Mouse (Mus musculus) heart, adult 8-10 months (tissue): ENCODE data around the gene Gm10720. TPM values are rescaled to one million over a fixed set of nuclear protein-coding genes. Genes with fewer than 3 reads are reported as not detected.
"Not testable (repeated sequence)": the region's sequence is repeated elsewhere in the genome, so short reads cannot be mapped to it uniquely, and the experiment has no call there.

Source experiments
- DNase-seq: peaks from one replicate; pipeline ENCODE4 v3.0.0; 2022; ENCODE audit warnings: low spot score
- total RNA-seq, 4 experiments: library from RNA; stranded (reverse); gene quantifications; 2 replicates each; pipeline ENCODE4 v1.2.4; 2022

Gm10720 gene
- total RNA-seq: not detected

DNA sequence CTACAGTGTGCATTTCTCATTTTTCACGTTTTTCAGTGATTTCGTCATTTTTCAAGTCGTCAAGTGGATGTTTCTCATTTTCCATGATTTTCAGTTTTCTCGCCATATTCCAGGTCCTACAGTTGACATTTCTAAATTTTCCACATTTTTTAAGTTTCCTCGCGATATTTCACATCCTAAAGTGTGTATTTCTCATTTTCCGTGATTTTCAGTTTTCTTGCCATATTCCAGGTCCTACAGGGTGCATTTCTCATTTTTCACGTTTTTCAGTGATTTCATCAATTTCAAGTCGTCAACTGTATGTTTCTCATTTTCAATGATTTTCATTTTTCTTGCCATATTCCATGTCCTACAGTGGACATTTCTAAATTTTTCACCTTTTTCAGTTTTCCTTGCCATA, at the start of gene Gm10720:
TSS of gene Gm10720 (plus strand) at position 301 of the 400 bp plus-strand sequence.
- not testable (repeated sequence) for DNase-seq

DNA sequence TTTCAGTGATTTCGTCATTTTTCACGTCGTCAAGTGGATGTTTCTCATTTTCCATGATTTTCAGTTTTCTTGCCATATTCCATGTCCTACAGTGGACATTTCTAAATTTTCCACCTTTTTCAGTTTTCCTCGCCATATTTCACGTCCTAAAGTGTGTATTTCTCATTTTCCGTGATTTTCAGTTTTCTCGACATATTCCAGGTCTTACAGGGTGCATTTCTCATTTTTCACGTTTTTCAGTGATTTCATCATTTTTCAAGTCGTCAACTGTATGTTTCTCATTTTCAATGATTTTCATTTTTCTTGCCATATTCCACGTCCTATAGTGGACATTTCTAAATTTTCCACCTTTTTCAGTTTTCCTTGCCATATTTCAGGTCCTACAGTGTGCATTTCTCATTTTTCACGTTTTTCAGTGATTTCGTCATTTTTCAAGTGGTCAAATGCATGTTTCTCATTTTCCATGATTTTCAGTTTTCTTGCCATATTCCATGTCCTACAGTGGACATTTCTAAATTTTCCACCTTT, 14.9 kb upstream of the Gm10720 start, which contains the start of gene Gm10722:
TSS of gene Gm10722 (plus strand) at position 478 of the 528 bp plus-strand sequence.
- DNase-seq: peak; percentile 30

- peak; percentile 57 for DNase-seq
Measured at GRCm38 (mm10) chr9:3001006-3001405, 14.4 kb upstream of the Gm10720 start.

GRCm38 (mm10) chr9:3001948-3002659, 13.3 kb upstream of the Gm10720 start:
- DNase-seq: peak; percentile 100

- DNase-seq: not testable (repeated sequence)
Measured at GRCm38 (mm10) chr9:3002794-3003396, 12.6 kb upstream of the Gm10720 start, which contains the start of gene Gm11168. Gm11168 (plus strand) TSS chr9:3003346.

GRCm38 (mm10) chr9:3006179-3006578, 9.3 kb upstream of the Gm10720 start:
- not testable (repeated sequence) for DNase-seq

- DNase-seq: peak; percentile 100
Measured at GRCm38 (mm10) chr9:3006636-3007035, 8.8 kb upstream of the Gm10720 start.

- not testable (repeated sequence) for DNase-seq
Measured at GRCm38 (mm10) chr9:3007272-3007671, 8.2 kb upstream of the Gm10720 start.

DNA sequence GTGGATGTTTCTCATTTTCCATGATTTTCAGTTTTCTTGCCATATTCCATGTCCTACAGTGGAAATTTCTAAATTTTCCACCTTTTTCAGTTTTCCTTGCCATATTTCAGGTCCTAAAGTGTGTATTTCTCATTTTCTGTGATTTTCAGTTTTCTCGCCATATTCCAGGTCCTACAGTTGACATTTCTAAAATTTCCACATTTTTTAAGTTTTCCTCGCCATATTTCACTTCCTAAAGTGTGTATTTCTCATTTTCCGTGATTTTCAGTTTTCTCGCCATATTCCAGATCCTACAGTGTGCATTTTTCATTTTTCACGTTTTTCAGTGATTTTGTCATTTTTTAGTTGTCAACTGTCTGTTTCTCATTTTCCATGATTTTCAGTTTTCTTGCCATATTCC, 6.1 kb upstream of the Gm10720 start:
- not testable (repeated sequence) for DNase-seq

GRCm38 (mm10) chr9:3012054-3012621, 3.3 kb upstream of the Gm10720 start:
- not testable (repeated sequence) for DNase-seq

DNA sequence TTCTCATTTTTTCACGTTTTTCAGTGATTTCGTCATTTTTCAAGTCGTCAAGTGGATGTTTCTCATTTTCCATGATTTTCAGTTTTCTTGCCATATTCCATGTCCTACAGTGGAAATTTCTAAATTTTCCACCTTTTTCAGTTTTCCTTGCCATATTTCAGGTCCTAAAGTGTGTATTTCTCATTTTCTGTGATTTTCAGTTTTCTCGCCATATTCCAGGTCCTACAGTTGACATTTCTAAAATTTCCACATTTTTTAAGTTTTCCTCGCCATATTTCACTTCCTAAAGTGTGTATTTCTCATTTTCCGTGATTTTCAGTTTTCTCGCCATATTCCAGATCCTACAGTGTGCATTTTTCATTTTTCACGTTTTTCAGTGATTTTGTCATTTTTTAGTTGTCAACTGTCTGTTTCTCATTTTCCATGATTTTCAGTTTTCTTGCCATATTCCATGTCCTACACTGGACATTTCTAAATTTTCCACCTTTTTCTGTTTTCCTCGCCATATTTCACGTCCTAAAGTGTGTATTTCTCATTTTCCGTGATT, 2.6 kb upstream of the Gm10720 start, which contains the start of gene Gm10721:
TSS of gene Gm10721 (plus strand) at position 408 of the 547 bp plus-strand sequence.
- DNase-seq: not testable (repeated sequence)

GRCm38 (mm10) chr9:3015896-3016295, 442 bp downstream of the Gm10720 start:
- DNase-seq: peak; percentile 6

GRCm38 (mm10) chr9:3017108-3017507, 1.7 kb downstream of the Gm10720 start, which contains the start of gene Gm10719:
Gm10719 (plus strand) TSS chr9:3017408.
- not testable (repeated sequence) for DNase-seq

DNA sequence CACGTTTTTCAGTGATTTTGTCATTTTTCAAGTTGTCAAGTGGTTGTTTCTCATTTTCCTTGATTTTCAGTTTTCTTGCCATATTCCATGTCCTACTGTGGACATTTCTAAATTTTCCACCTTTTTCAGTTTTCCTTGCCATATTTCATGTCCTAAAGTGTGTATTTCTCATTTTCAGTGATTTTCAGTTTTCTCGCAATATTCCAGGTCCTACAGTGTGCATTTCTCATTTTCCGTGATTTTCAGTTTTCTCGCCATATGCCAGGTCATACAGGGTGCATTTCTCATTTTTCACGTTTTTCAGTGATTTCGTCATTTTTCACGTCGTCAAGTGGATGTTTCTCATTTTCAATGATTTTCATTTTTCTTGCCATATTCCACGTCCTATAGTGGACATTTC, 3.5 kb downstream of the Gm10720 start:
- DNase-seq: not testable (repeated sequence)

- DNase-seq: peak; percentile 86
Measured at GRCm38 (mm10) chr9:3019835-3020727, 4.6 kb downstream of the Gm10720 start.

DNA sequence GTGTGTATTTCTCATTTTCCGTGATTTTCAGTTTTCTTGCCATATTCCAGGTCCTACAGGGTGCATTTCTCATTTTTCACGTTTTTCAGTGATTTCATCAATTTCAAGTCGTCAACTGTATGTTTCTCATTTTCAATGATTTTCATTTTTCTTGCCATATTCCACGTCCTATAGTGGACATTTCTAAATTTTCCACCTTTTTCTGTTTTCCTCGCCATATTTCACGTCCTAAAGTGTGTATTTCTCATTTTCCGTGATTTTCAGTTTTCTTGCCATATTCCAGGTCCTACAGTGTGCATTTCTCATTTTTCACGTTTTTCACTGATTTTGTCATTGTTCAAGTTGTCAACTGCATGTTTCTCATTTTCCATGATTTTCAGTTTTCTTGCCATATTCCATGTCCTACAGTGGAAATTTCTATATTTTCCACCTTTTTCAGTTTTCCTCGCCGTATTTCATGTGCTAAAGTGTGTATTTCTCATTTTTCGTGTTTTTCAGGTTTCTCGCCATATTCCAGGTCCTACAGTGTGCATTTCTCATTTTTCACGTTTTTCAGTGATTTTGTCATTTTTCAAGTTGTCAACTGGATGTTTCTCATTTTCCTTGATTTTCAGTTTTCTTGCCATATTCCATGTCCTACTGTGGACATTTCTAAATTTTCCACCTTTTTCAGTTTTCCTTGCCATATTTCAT, 7.0 kb downstream of the Gm10720 start:
- DNase-seq: peak; percentile 92

- peak; percentile 77 for DNase-seq
Measured at GRCm38 (mm10) chr9:3023312-3023984, 8.0 kb downstream of the Gm10720 start, which contains the start of gene Gm10718. Gm10718 (plus strand) TSS chr9:3023547.

DNA sequence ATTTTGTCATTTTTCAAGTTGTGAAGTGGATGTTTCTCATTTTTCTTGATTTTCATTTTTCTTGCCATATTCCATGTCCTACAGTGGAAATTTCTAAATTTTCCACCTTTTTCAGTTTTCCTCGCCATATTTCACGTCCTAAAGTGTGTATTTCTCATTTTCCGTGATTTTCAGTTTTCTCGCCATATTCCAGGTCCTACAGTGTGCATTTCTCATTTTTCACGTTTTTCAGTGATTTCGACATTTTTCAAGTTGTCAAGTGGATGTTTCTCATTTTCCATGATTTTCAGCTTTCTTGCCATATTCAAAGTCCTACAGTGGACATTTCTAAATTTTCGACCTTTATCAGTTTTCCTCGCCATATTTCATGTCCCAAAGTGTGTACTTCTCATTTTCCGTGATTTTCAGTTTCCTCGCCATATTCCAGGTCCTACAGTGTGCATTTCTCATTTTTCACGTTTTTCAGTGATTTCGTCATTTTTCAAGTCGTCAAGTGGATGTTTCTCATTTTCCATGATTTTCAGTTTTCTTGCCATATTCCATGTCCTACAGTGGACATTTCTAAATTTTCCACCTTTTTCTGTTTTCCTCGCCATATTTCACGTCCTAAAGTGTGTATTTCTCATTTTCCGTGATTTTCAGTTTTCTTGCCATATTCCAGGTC, 8.7 kb downstream of the Gm10720 start:
- peak; percentile 100 for DNase-seq

DNA sequence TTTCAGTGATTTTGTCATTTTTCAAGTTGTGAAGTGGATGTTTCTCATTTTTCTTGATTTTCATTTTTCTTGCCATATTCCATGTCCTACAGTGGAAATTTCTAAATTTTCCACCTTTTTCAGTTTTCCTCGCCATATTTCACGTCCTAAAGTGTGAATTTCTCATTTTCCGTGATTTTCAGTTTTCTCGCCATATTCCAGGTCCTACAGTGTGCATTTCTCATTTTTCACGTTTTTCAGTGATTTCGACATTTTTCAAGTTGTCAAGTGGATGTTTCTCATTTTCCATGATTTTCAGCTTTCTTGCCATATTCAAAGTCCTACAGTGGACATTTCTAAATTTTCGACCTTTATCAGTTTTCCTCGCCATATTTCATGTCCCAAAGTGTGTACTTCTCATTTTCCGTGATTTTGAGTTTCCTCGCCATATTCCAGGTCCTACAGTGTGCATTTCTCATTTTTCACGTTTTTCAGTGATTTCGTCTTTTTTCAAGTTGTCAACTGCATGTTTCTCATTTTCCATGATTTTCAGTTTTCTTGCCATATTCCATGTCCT, 9.5 kb downstream of the Gm10720 start, which contains the start of gene Gm10717:
TSS of gene Gm10717 (plus strand) at position 506 of the 556 bp plus-strand sequence.
- peak; percentile 73 for DNase-seq
